Mouse (Mus musculus) embryonic facial prominence, embryonic 15.5 days (tissue): ENCODE measurements around the gene Sox5. TPM values are rescaled to one million over a fixed set of nuclear protein-coding genes. Genes with fewer than 3 reads are reported as not detected.

ENCODE experiments used
- ATAC-seq: fragments of 200-750 bp; cut with Nextera tagmentation; 2 replicates; pipeline ENCODE4 v1.8.0; 2017; ENCODE audit warnings: low read depth, moderate TSS enrichment; ENCODE audit not compliant: insufficient number of reproducible peaks, low FRiP score, low TSS enrichment
- H3K27ac ChIP-seq: fragments of 300-500 bp; sonication (generic); replicated peaks from 2 replicates; pipeline ENCODE4 v1.5.1; 2015; ENCODE audit warnings: mild to moderate bottlenecking, inconsistent platforms
- H3K27me3 ChIP-seq: fragments of 300-500 bp; sonication (generic); 2 replicates; pipeline ENCODE4 v1.6.1; 2015; ENCODE audit warnings: inconsistent platforms
- H3K36me3 ChIP-seq: fragments of 300-500 bp; sonication (generic); 2 replicates; pipeline ENCODE4 v1.6.1; 2015; ENCODE audit warnings: mild to moderate bottlenecking, inconsistent platforms
- H3K4me1 ChIP-seq: fragments of 300-500 bp; sonication (generic); 2 replicates; pipeline ENCODE4 v1.6.1; 2015; ENCODE audit warnings: inconsistent platforms
- H3K4me2 ChIP-seq: fragments of 300-500 bp; sonication (generic); replicated peaks from 2 replicates; pipeline ENCODE4 v1.6.1; 2015; ENCODE audit warnings: mild to moderate bottlenecking, inconsistent platforms
- H3K4me3 ChIP-seq: fragments of 300-500 bp; sonication (generic); replicated peaks from 2 replicates; pipeline ENCODE4 v1.5.1; 2015; ENCODE audit warnings: mild to moderate bottlenecking, inconsistent platforms
- H3K9ac ChIP-seq: fragments of 300-500 bp; sonication (generic); 2 replicates; pipeline ENCODE4 v1.6.1; 2015; ENCODE audit warnings: inconsistent platforms
- H3K9me3 ChIP-seq: fragments of 300-500 bp; sonication (generic); replicated peaks from 2 replicates; pipeline ENCODE4 v1.6.1; 2016; ENCODE audit warnings: inconsistent platforms
- WGBS: fragments of 180-500 bp; shearing (Covaris S2); methylation state at CpG from one replicate; pipeline ENCODE4 v1.1.7; 2015; 5-methylcytosine and 5-hydroxymethylcytosine counted together
- polyA plus RNA-seq: library from polyadenylated mRNA; unstranded; fragments of >200 nt; fragmentation: Nextera tagmentation; extraction: Ambion mirVana; gene quantifications from 2 replicates; pipeline ENCODE4 v1.2.1, GENCODE M21; 2015

The Sox5 gene
- polyA plus RNA-seq, 1 experiment from 2014 or later, result 20.5 TPM

GRCm38 (mm10) chr6:144477287-144478064 is 304.3 kb downstream of the Sox5 start:
- no peaks in the 10 kb centered on the region for H3K36me3 ChIP-seq
- no peak overlapping the region for H3K4me3 ChIP-seq
- ATAC-seq, result no peak
- no peak overlapping the region for H3K27ac ChIP-seq
- H3K9me3 ChIP-seq, result no peaks in the 10 kb centered on the region
- no peak overlapping the region for H3K4me2 ChIP-seq
- 61% methylated on average over 16 of the region's 16 CpGs for WGBS
- H3K9ac ChIP-seq, result no peak overlapping the region
- H3K4me1 ChIP-seq, result no peaks in the 10 kb centered on the region
- H3K27me3 ChIP-seq, result no peaks in the 10 kb centered on the region

GRCm38 (mm10) chr6:144473437-144473836 is 308.3 kb downstream of the Sox5 start:
- 80% methylated on average over 7 of the region's 7 CpGs for WGBS
- no peaks in the 10 kb centered on the region for H3K36me3 ChIP-seq
- no peaks in the 10 kb centered on the region for H3K4me1 ChIP-seq
- no peak overlapping the region for H3K4me3 ChIP-seq
- no peak overlapping the region for H3K9ac ChIP-seq
- no peaks in the 10 kb centered on the region for H3K27me3 ChIP-seq
- no peak for ATAC-seq
- no peak overlapping the region for H3K27ac ChIP-seq
- H3K9me3 ChIP-seq, result no peaks in the 10 kb centered on the region
- H3K4me2 ChIP-seq, result no peak overlapping the region

GRCm38 (mm10) chr6:144472089-144472900 is 309.5 kb downstream of the Sox5 start:
- Histone ChIP-seq H3K36me3 (no peaks in the 10 kb centered on the region), H3K9ac (no peak overlapping the region), H3K27ac (no peak overlapping the region), H3K4me2 (no peak overlapping the region), H3K4me3 (no peak overlapping the region), H3K4me1 (no peaks in the 10 kb centered on the region), H3K27me3 (no peaks in the 10 kb centered on the region), H3K9me3 (no peaks in the 10 kb centered on the region)
- WGBS, result 80% methylated on average over 14 of the region's 14 CpGs
- no peak for ATAC-seq

- Histone ChIP-seq H3K36me3 (no peaks in the 10 kb centered on the region), H3K27me3 (no peaks in the 10 kb centered on the region), H3K9ac (no peak overlapping the region), H3K27ac (no peak overlapping the region), H3K4me2 (no peak overlapping the region), H3K4me1 (no peaks in the 10 kb centered on the region), H3K4me3 (no peak overlapping the region), H3K9me3 (no peaks in the 10 kb centered on the region)
- no peak for ATAC-seq
- WGBS, result 54% methylated on average over 15 of the region's 15 CpGs
Measured at GRCm38 (mm10) chr6:144466711-144467110, 315.1 kb downstream of the Sox5 start.

GRCm38 (mm10) chr6:144463691-144464090 is 318.1 kb downstream of the Sox5 start:
- 29% methylated on average over 6 of the region's 6 CpGs for WGBS
- H3K9me3 ChIP-seq, result no peaks in the 10 kb centered on the region
- no peak for ATAC-seq
- no peaks in the 10 kb centered on the region for H3K27me3 ChIP-seq
- H3K4me2 ChIP-seq, result no peak overlapping the region
- H3K4me1 ChIP-seq, result no peaks in the 10 kb centered on the region
- no peaks in the 10 kb centered on the region for H3K36me3 ChIP-seq
- H3K9ac ChIP-seq, result no peak overlapping the region
- no peak overlapping the region for H3K27ac ChIP-seq
- H3K4me3 ChIP-seq, result no peak overlapping the region

GRCm38 (mm10) chr6:144463274-144463673 is 318.5 kb downstream of the Sox5 start:
- Histone ChIP-seq H3K9me3 (no peaks in the 10 kb centered on the region), H3K9ac (no peak overlapping the region), H3K4me1 (no peaks in the 10 kb centered on the region), H3K27ac (no peak overlapping the region), H3K27me3 (no peaks in the 10 kb centered on the region), H3K4me2 (no peak overlapping the region), H3K4me3 (no peak overlapping the region), H3K36me3 (no peaks in the 10 kb centered on the region)
- no peak for ATAC-seq
- 82% methylated on average over 5 of the region's 5 CpGs for WGBS

GRCm38 (mm10) chr6:144459486-144459885 is 322.3 kb downstream of the Sox5 start:
- no peak overlapping the region for H3K9ac ChIP-seq
- no peaks in the 10 kb centered on the region for H3K27me3 ChIP-seq
- no peak overlapping the region for H3K4me3 ChIP-seq
- H3K27ac ChIP-seq, result no peak overlapping the region
- H3K4me2 ChIP-seq, result no peak overlapping the region
- ATAC-seq, result no peak
- no peaks in the 10 kb centered on the region for H3K9me3 ChIP-seq
- H3K36me3 ChIP-seq, result no peaks in the 10 kb centered on the region
- WGBS, result 92% methylated on average over 8 of the region's 8 CpGs
- H3K4me1 ChIP-seq, result no peaks in the 10 kb centered on the region

GRCm38 (mm10) chr6:144457500-144457899 is 324.3 kb downstream of the Sox5 start:
- no peak overlapping the region for H3K9ac ChIP-seq
- ATAC-seq, result no peak
- no peaks in the 10 kb centered on the region for H3K27me3 ChIP-seq
- no peaks in the 10 kb centered on the region for H3K9me3 ChIP-seq
- H3K4me1 ChIP-seq, result no peaks in the 10 kb centered on the region
- H3K36me3 ChIP-seq, result no peaks in the 10 kb centered on the region
- 84% methylated on average over 9 of the region's 9 CpGs for WGBS
- H3K27ac ChIP-seq, result no peak overlapping the region
- no peak overlapping the region for H3K4me3 ChIP-seq
- no peak overlapping the region for H3K4me2 ChIP-seq

GRCm38 (mm10) chr6:144454291-144455276 is 327.2 kb downstream of the Sox5 start:
- ATAC-seq, result no peak
- Histone ChIP-seq H3K27ac (no peak overlapping the region), H3K27me3 (no peaks in the 10 kb centered on the region), H3K36me3 (no peaks in the 10 kb centered on the region), H3K4me1 (no peaks in the 10 kb centered on the region), H3K4me2 (no peak overlapping the region), H3K4me3 (no peak overlapping the region), H3K9me3 (no peaks in the 10 kb centered on the region), H3K9ac (no peak overlapping the region)
- 36% methylated on average over 11 of the region's 11 CpGs for WGBS

GRCm38 (mm10) chr6:144453605-144454004 is 328.2 kb downstream of the Sox5 start:
- no peaks in the 10 kb centered on the region for H3K4me1 ChIP-seq
- H3K9ac ChIP-seq, result no peak overlapping the region
- 70% methylated on average over 7 of the region's 7 CpGs for WGBS
- H3K36me3 ChIP-seq, result no peaks in the 10 kb centered on the region
- no peak for ATAC-seq
- H3K4me2 ChIP-seq, result no peak overlapping the region
- no peak overlapping the region for H3K27ac ChIP-seq
- H3K9me3 ChIP-seq, result no peaks in the 10 kb centered on the region
- no peaks in the 10 kb centered on the region for H3K27me3 ChIP-seq
- no peak overlapping the region for H3K4me3 ChIP-seq

GRCm38 (mm10) chr6:144453147-144453546 is 328.6 kb downstream of the Sox5 start:
- no peaks in the 10 kb centered on the region for H3K27me3 ChIP-seq
- H3K4me2 ChIP-seq, result no peak overlapping the region
- WGBS, result 38% methylated on average over 1 of the region's 1 CpGs
- H3K4me3 ChIP-seq, result no peak overlapping the region
- H3K36me3 ChIP-seq, result no peaks in the 10 kb centered on the region
- no peaks in the 10 kb centered on the region for H3K4me1 ChIP-seq
- no peak overlapping the region for H3K9ac ChIP-seq
- no peak for ATAC-seq
- no peaks in the 10 kb centered on the region for H3K9me3 ChIP-seq
- no peak overlapping the region for H3K27ac ChIP-seq
